Mouse (Mus musculus) lung, embryonic 16.5 days (tissue): ENCODE measurements at regions not wholly inside any gene's neighbourhood (a gene's known extent, or its start where the extent isn't known, plus 50 kb on each side); places are given as distances from the start of the nearest gene placed in this dataset.

Source experiments
- ATAC-seq: fragments of 200-750 bp; cut with Nextera tagmentation; 2 replicates; pipeline ENCODE4 v1.8.0; 2017; ENCODE audit warnings: low read depth, mild to moderate bottlenecking, moderate library complexity
- H3K27ac ChIP-seq: fragments of 300-500 bp; sonication (generic); 2 replicates; pipeline ENCODE4 v1.5.1; 2014; ENCODE audit warnings: mild to moderate bottlenecking, control low read depth, low read length
- H3K27me3 ChIP-seq: fragments of 300-500 bp; sonication (generic); 2 replicates; pipeline ENCODE4 v1.6.1; 2014; ENCODE audit warnings: low read depth, low read length, mixed read lengths; ENCODE audit not compliant: control insufficient read depth, insufficient read depth
- H3K36me3 ChIP-seq: fragments of 300-500 bp; sonication (generic); 2 replicates; pipeline ENCODE4 v1.6.1; 2014; ENCODE audit warnings: low read length; ENCODE audit not compliant: control insufficient read depth, insufficient read depth
- H3K4me1 ChIP-seq: fragments of 300-500 bp; sonication (generic); replicated peaks from 2 replicates; pipeline ENCODE4 v1.6.1; 2014; ENCODE audit warnings: low read length, mixed read lengths; ENCODE audit not compliant: control insufficient read depth, insufficient read depth
- H3K4me2 ChIP-seq: fragments of 300-500 bp; sonication (generic); 2 replicates; pipeline ENCODE4 v1.6.1; 2014; ENCODE audit warnings: low read depth, low read length, control low read depth
- H3K4me3 ChIP-seq: fragments of 300-500 bp; sonication (generic); 2 replicates; pipeline ENCODE4 v1.5.1; 2014; ENCODE audit warnings: mild to moderate bottlenecking, low read length, control low read depth
- H3K9ac ChIP-seq: fragments of 300-500 bp; sonication (generic); 2 replicates; pipeline ENCODE4 v1.6.1; 2014; ENCODE audit warnings: low read length, control low read depth
- H3K9me3 ChIP-seq: fragments of 300-500 bp; sonication (generic); 2 replicates; pipeline ENCODE4 v1.6.1; 2016; ENCODE audit warnings: low read length; ENCODE audit not compliant: control insufficient read depth
- WGBS: fragments of 180-500 bp; shearing (Covaris S2); extraction: QIAGEN DNeasy Blood & Tissue Kit; methylation state at CpG from one replicate; pipeline ENCODE4 v1.1.7; 2014; 5-methylcytosine and 5-hydroxymethylcytosine counted together

GRCm38 (mm10) chr8:107821522-107821921, 120.9 kb upstream of the Zfhx3 start:
- peak; percentile 91 for ATAC-seq

GRCm38 (mm10) chr8:107824096-107824495, 118.3 kb upstream of the Zfhx3 start:
- no peaks in the 10 kb centered on the region for H3K9me3 ChIP-seq
- H3K4me1 ChIP-seq, result peaks cover 12% of the 10 kb centered on the region; the same call in 1 of the 2 replicates
- no peaks in the 10 kb centered on the region for H3K36me3 ChIP-seq
- ATAC-seq, result no peak
- no peak overlapping the region for H3K9ac ChIP-seq
- no peaks in the 10 kb centered on the region for H3K27me3 ChIP-seq
- H3K27ac ChIP-seq, result no peak overlapping the region
- WGBS, result 31% methylated on average over 7 of the region's 7 CpGs
- 0 out of 2 replicates have a peak overlapping the region, but pooled peaks have one; percentile 48 for H3K4me2 ChIP-seq
- no peak overlapping the region for H3K4me3 ChIP-seq

More at GRCm38 (mm10) chr8:107821522-107821921, 120.9 kb upstream of the Zfhx3 start:
- Histone ChIP-seq H3K9ac (no peak overlapping the region), H3K9me3 (no peaks in the 10 kb centered on the region), H3K36me3 (no peaks in the 10 kb centered on the region), H3K27me3 (no peaks in the 10 kb centered on the region; the same call in 1 of the 2 replicates), H3K4me3 (no peak overlapping the region), H3K4me2 (no peak overlapping the region), H3K4me1 (peaks cover 12% of the 10 kb centered on the region; the same call in 1 of the 2 replicates), H3K27ac (peak overlapping the region; percentile 69)
- WGBS, result 39% methylated on average over 6 of the region's 6 CpGs

GRCm38 (mm10) chr8:107824640-107825039, 117.8 kb upstream of the Zfhx3 start:
- Histone ChIP-seq H3K27me3 (no peaks in the 10 kb centered on the region), H3K9ac (peak overlapping the region; percentile 28; the same call in 1 of the 2 replicates), H3K4me1 (peaks cover 12% of the 10 kb centered on the region; the same call in 1 of the 2 replicates), H3K9me3 (no peaks in the 10 kb centered on the region), H3K27ac (no peak overlapping the region), H3K4me2 (peak overlapping the region; percentile 48), H3K4me3 (peak overlapping the region; percentile 23), H3K36me3 (no peaks in the 10 kb centered on the region)
- no peak for ATAC-seq
- 3% methylated on average over 14 of the region's 14 CpGs for WGBS

- Histone ChIP-seq H3K9ac (no peak overlapping the region), H3K4me3 (no peak overlapping the region), H3K4me2 (no peak overlapping the region), H3K27ac (no peak overlapping the region), H3K9me3 (no peaks in the 10 kb centered on the region), H3K4me1 (peaks cover 10% of the 10 kb centered on the region; the same call in 1 of the 2 replicates), H3K27me3 (no peaks in the 10 kb centered on the region), H3K36me3 (no peaks in the 10 kb centered on the region)
- ATAC-seq, result no peak
- WGBS, result 66% methylated on average over 17 of the region's 17 CpGs
Measured at GRCm38 (mm10) chr8:107827500-107828125, 114.8 kb upstream of the Zfhx3 start.

- Histone ChIP-seq H3K9ac (no peak overlapping the region), H3K27ac (no peak overlapping the region), H3K27me3 (no peaks in the 10 kb centered on the region), H3K9me3 (no peaks in the 10 kb centered on the region), H3K4me3 (no peak overlapping the region), H3K4me1 (peaks cover 10% of the 10 kb centered on the region; the same call in 1 of the 2 replicates), H3K36me3 (no peaks in the 10 kb centered on the region), H3K4me2 (no peak overlapping the region)
- 82% methylated on average over 5 of the region's 5 CpGs for WGBS
- no peak for ATAC-seq
Measured at GRCm38 (mm10) chr8:107828541-107828940, 113.9 kb upstream of the Zfhx3 start.

- 0 out of 2 replicates have a peak, but pooled peaks cover 2% of the 10 kb centered on the region for H3K4me1 ChIP-seq
- 87% methylated on average over 10 of the region's 10 CpGs for WGBS
- H3K9ac ChIP-seq, result no peak overlapping the region
- no peak overlapping the region for H3K27ac ChIP-seq
- H3K36me3 ChIP-seq, result no peaks in the 10 kb centered on the region
- H3K27me3 ChIP-seq, result no peaks in the 10 kb centered on the region
- no peaks in the 10 kb centered on the region for H3K9me3 ChIP-seq
- H3K4me3 ChIP-seq, result no peak overlapping the region
- no peak overlapping the region for H3K4me2 ChIP-seq
- no peak for ATAC-seq
Measured at GRCm38 (mm10) chr8:107833481-107833880, 109.0 kb upstream of the Zfhx3 start.

GRCm38 (mm10) chr8:107846141-107846540, 96.3 kb upstream of the Zfhx3 start:
- Histone ChIP-seq H3K4me3 (no peak overlapping the region), H3K36me3 (no peaks in the 10 kb centered on the region), H3K9me3 (no peaks in the 10 kb centered on the region), H3K4me1 (no peaks in the 10 kb centered on the region), H3K4me2 (no peak overlapping the region), H3K27me3 (no peaks in the 10 kb centered on the region), H3K9ac (no peak overlapping the region), H3K27ac (no peak overlapping the region)
- no peak for ATAC-seq
- 80% methylated on average over 3 of the region's 3 CpGs for WGBS

GRCm38 (mm10) chr8:107851236-107852043, 91.0 kb upstream of the Zfhx3 start:
- 79% methylated on average over 17 of the region's 17 CpGs for WGBS
- Histone ChIP-seq H3K4me1 (no peaks in the 10 kb centered on the region), H3K9ac (no peak overlapping the region), H3K4me2 (no peak overlapping the region), H3K9me3 (no peaks in the 10 kb centered on the region), H3K27ac (no peak overlapping the region), H3K27me3 (no peaks in the 10 kb centered on the region), H3K36me3 (no peaks in the 10 kb centered on the region), H3K4me3 (no peak overlapping the region)
- ATAC-seq, result no peak

- Histone ChIP-seq H3K27me3 (no peaks in the 10 kb centered on the region), H3K27ac (no peak overlapping the region), H3K9me3 (no peaks in the 10 kb centered on the region), H3K9ac (no peak overlapping the region), H3K4me2 (no peak overlapping the region), H3K4me1 (no peaks in the 10 kb centered on the region), H3K4me3 (no peak overlapping the region), H3K36me3 (no peaks in the 10 kb centered on the region)
- 89% methylated on average over 4 of the region's 4 CpGs for WGBS
- no peak for ATAC-seq
Measured at GRCm38 (mm10) chr8:107859770-107860169, 82.7 kb upstream of the Zfhx3 start.
